Mouse (Mus musculus) urinary bladder, adult 18-20 months (tissue): ENCODE results near the gene Slc7a3.
"Not testable (repeated sequence)": the region's sequence is repeated elsewhere in the genome, so short reads cannot be mapped to it uniquely, and the experiment has no call there.

ENCODE experiments used
- DNase-seq, 2 experiments: peaks; one replicate each; pipeline ENCODE4 v3.0.0; 2022; ENCODE audit warnings: low spot score in 2 of 2, mixed read lengths in 2 of 2

Slc7a3 gene

DNA sequence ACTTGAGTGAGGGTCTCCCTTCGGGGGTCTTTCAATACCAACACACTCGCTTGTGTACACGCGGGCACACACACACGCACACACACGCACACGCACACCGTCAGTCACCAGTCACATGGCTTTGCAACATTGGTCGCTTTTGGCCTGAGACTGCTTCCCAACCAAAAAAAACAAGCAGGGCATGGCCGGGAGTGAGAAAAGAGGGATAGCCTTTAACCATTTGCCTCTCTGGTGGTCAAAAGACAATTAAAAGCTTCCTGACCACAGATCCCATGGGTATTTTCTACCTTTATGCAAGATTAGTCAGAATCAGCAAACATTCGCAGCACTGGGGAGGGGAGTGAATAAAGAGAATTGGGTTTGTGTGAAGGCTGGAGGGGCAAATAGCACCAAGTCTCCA lies at the start of gene Slc7a3:
Gene Slc7a3 (minus strand): TSS at position 101 of the 400 bp plus-strand sequence.
- DNase-seq, result no peak

DNA sequence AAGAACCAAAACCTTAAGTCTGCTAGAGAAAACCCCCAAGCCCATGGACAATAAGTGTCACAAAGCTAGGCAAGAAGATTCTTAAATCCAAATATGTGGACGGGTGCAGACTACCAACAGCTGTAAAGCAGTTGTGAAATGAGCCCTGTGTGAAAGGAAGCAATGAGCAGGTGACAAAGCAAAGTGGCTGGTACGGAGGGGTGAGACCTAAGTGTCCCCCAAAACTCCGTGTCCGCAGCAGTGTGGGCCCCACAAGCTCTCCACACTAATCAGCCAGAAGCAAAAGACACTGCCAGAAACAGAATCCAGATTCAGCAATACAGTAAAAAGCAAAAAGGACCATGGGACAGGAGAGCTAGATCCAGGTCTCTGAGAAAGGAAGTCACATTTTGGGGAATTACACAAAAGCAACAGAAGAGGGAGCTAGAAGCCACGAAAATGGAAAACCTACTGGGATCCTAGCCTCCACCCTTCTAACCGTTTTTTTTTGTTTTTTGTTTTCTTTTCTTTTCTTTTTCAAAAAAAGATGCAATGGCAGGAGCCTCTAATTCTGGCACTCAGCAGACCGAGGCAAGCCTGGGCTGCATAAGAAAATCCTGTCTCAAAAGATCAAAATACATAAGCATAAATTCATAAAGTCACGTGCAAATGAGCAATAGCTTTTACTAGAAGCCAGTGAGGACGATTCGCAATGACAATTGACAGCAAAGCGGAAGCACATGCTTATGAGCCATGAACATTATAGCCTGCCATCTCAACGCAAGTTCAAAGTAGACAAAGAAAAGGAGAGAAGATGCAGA lies 46.4 kb upstream of the Slc7a3 start:
- peak in 1 of 2 experiments; percentile 3 for DNase-seq

DNA sequence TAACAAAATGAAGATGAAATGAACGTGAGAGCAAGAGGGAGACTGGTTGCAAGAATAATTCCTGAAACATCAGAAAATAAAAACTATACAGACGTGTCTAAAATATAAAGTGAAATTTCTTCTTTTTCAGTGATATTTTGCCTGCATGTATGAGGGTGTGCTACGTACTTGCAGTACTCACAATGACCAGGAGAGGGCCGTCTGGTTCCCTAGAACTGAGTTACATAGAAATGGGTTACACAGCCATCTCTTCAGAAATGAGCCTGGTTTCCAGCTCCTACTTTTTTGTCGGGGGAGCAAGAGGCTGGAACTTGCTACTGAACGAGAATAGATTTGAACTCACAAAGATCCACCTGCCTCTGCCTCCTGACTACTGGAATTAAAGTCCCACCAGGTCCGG lies 45.2 kb upstream of the Slc7a3 start:
- peak; percentile 21 to 35 for DNase-seq

DNA sequence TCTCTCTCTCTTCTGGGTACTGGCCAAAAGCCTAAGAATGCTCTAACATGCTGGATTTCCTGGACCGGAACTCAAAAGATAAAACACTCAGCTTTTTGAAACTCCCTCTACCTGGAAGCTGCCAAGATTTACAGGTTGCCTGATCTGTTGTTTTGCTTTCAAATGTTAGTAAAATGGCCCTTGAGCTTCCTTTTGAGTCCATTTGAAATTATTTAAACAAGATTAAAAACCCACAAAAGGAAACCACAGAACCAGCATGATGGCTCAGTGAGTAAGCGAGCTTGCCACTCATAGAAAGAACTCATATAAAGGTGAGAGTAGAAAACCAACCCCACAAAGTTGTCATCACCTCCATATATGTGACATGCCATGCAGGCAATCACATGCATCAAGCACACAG lies 42.7 kb upstream of the Slc7a3 start:
- no peak for DNase-seq

DNA sequence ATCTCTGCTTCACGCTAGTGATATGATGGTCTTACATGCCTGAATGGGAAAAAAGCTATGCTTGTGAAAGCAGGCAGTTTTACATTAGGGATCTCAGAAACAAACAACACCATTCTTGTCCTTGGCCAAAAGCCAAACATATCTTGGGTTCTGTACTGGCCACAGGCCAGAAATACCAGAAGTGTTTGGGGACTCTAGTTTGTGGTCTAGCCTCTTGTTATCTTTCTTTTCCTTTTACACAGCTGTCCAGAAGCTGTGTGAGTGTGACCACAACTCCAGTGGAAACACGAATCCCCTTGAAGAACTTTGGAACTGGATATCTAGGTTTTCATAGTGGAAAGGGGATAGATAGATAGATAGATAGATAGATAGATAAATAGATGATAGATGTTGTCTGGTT lies 41.2 kb upstream of the Slc7a3 start:
- DNase-seq, result no peak

DNA sequence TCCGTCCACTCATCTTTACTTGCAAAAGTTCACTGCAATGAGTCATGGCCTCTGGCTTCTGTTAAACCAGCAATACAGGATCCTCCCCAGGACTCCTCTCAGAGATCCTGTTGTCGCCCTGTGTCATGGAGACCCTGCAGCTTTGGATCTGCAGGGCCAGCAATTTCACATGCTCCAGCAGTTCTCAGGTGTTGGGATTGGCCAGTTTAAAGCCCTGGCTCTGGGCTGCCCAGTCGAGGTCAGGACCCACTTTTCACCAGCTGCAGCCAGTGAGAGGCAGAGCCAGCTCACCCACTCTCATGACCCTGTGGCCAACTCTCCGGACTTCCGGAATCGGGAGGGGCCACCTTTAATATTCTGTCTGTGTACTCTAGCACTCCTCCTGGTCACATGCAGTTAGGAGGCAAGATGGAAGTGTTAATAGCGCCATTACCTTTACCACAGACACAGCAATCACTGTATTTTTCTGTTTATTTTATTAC lies 40.7 kb upstream of the Slc7a3 start:
- peak; percentile 7 to 10 for DNase-seq

DNA sequence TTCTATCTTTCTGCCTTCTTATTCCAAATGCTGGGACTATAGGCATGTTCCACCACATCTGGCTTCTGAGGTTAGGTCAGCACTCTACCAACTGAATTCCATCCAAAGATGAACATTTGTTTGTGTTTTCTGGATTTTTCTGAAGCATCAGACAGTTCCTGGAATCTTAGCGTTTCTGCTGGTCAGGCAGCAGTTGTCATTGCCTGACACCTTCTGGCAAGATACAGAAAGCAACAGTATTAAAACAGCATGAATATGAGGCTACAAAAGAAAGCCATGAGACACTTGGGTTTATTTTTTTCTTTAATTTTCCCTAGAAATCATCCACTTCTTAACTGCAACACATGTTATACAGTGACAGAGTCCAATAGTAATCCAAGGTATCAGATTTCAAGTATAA lies 34.7 kb upstream of the Slc7a3 start:
- no peak for DNase-seq

DNA sequence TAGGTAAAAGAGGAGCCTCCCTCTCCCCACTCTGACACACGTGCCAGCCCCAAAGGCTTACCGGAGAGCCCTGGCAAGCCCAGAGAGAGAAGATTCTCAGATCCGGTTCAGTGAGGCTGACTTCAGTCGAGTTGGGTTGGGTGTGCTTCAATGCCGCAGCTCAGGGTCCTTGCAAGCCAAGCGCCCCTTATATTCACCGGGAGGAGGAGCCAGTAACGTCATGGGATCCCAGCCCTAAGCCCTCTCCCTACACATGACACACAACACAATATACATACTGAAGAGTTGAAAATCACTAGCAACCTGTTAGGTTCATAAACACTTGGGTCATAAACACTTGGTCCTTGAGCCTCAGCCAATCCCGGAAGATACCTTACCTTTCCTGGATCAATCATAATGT lies 609 bp downstream of the Slc7a3 start:
- not testable (repeated sequence) for DNase-seq

DNA sequence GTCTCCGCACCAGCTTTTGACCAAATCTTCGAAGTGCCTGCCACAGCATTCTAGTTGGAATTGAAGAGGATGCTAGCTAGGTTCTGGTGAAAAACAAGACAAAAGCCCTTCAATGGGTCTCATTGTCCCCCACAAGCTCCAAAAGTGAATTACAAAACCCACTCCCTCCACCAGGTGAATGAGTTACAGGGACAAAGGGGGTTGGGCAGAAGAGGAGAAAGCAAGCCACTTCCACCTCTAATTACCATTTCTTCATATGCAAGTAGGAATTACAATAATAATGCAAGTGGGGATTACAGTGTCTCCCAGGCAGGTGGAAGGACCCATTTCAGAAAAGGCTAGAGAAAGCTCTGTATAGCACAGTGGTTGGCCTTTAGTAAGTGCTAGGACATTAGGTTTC lies 1.6 kb downstream of the Slc7a3 start:
- no peak for DNase-seq

DNA sequence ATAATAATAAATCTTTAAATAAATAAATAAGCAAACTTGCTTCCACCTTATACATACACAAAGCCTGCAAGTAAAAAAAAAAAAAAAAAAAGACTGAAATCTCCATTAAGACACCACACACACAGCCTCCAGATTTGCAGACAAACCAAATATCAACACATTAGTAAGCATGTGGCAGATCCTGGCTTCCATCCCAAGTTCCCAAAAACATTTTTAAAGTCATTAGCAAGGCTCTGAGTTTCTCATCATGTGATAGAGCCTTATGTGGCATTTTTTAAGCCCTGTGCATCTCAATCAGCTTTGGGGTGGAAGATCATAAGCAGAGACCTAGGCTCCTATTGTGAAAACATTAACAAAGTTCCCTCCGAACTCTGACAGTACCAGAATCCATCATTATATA lies 20.6 kb downstream of the Slc7a3 start:
- DNase-seq, result no peak

DNA sequence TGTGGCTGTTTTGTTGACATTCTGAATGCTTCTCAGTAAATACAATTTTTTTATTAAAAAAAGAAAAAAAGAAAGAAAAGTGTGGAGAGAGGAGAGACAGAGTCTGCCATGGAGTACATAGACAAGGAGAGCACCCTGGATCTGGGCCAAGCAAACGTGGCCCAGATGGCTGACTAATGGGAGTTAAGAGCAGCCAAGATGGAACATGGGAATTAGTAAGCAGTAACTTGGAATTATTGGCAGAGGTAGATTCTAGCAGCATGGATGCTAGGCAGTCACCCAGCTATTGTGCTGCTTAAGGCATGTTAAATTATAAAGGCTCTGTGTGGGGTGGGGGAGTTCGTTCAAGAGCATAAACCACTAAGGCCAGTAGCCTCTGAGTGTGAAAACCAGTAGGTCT lies 22.3 kb downstream of the Slc7a3 start:
- no peak for DNase-seq

DNA sequence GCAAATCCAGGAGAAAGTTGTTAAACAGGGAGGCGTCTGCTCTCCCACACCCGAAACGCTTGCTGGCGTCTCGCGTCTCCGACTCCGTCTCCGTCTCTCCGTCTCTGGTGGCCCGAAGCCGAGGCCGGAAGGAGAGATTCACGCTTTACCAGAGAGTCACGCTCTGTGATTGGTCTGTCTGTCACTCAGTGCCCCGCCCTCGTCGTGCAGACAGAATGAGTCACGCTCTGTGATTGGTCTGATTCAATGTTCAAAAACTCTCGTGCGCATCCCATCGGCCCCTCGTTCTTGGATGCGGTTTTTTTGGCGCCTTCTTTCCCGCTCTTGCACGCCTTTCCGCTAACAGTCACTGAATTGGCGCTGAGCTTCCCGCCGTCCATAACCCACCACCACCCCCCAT lies 26.3 kb downstream of the Slc7a3 start, which contains the start of gene Tex11:
Gene Tex11 (minus strand): TSS at position 127 of the 400 bp plus-strand sequence.
- no peak for DNase-seq
